Mouse (Mus musculus) monocyte, adult 2 months (primary cell): ENCODE data around the gene Prickle2.

Source experiments
- DNase-seq, 2 experiments: peaks; one replicate each; pipeline ENCODE4 v3.0.0; 2022; ENCODE audit warnings: low spot score in 2 of 2, low read depth in 1 of 2

Gene Prickle2

GRCm38 (mm10) chr6:92596340-92596739 is 109.6 kb downstream of the Prickle2 start:
- DNase-seq = no peak

DNA sequence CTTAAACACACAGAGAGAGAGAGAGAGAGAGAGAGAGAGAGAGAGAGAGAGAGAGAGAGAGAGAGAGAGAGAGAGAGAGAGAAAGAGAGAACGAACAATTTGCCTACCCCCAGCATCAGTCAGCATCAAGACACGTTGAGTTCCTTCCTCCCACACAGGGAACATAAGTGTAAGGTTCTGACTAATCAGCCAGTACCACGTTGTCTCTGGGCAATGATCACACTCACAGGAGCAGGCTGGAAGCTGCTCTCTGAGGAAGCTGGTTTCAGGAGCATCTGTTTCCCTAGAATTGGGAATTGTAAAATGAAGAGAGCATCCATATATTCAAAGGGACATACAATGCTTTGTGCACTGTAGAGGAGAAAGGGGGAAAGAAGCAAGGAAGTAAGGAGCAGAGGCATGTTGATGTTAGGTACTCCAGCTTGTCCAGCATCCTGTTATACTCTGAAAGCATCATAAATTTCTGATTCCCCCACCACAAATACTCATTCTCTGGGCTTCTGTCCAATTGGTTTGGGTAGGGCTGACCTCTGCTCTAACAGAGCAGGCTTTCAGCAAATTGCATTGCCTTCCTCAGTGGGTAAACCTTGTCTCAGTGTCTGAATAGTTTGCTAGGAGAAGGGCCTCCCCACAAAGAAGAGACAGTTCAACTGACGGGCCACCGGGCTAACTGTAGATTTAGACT is 116.4 kb downstream of the Prickle2 start:
- no peak for DNase-seq

GRCm38 (mm10) chr6:92584026-92584425 is 121.9 kb downstream of the Prickle2 start:
- no peak for DNase-seq

- no peak for DNase-seq
Observed at GRCm38 (mm10) chr6:92575227-92575626, 130.7 kb downstream of the Prickle2 start.

DNA sequence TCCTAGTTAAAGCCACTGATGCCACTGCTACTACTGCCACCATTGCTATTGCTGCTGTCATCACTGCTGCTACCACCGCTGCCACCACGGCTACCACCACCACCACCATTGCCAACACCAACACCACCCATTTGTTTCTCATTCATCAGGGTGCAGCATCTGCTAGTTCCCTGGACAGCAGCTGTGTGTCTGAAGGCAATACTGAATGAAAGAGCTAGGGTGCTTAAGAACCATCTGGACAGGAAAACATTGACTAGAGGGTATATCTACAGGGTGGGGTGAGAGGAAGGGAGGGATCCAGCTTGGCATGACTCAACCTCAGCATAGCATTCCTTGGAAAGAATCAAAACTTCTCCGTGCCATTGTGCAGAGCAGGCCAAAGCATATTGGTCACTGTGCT is 133.8 kb downstream of the Prickle2 start:
- no peak for DNase-seq

DNA sequence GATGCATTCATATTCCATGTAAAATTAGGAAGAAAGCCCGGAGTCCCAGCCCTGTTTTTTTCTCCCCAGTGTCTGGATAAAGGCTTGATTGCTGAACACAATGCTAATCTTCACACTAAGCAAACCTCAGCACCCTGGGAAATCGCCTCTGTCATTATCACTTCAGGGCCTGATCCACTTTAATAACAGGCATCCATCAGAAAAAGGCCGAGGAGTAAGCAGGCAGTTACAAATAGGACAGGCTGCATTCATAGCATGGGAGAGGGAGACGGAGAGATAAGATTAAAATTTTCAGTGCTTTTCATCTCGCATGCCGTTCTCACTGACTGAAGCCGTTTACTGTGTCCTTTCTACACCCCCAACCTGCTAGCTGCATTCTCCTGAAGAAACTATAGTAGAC is 135.9 kb downstream of the Prickle2 start:
- DNase-seq = no peak

DNA sequence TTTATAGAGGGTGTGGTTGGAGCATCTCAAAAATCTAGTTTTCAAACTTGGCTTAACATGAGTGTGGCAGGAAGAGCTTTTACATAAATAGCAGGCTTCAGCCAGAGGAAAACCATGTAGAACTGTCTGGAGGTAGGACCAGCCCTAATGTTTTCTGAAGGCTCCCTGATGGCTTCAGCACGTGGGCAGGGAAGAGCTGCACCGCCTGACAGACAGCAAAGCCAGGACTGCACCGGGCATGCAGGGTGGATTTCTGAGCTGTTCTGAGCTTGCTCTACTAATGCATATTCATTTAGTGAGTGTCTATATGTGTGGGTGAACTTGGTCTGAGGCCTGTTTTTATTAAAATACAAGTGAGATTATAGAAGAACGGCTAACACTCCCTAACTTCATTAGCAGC is 136.7 kb downstream of the Prickle2 start:
- DNase-seq = no peak

DNA sequence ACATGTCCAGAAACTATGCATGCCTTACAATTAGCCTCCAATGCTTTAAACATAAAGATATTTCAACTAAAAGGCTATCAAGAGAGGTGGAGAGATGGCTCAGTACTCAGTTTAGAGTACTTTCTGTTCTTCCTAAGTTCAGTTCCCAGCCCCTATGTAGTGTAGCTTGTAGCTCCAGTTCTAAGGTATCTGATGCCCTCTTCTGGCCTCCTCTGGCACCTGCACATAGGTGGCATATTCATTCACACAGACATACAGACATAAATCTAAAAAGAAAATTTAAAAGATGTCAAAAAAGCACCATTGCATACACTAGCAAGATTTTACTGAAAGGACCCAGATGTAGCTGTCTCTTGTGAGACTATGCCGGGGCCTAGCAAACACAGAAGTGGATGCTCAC is 146.7 kb downstream of the Prickle2 start:
- DNase-seq = no peak

DNA sequence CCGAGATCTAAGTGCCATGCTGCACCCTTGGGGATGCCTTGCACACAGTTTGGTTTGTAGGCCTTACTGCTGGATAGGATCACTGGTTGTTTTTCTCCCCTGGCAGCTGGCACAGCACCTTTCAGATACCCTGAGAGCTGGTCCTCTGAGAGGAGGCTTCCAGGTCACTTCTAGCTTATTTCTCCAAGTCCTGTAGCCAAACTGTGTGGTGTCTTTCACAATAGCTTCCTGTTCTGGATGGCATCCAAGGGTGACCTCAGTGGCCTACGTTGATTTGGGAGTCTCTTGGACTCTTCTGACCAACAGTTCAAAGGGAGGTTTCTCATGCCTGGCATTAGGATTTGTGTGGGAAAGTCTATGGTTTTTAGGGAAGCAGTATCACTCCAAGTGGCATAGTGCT is 150.3 kb downstream of the Prickle2 start:
- no peak for DNase-seq

- DNase-seq = no peak
Observed at GRCm38 (mm10) chr6:92553086-92553485, 152.9 kb downstream of the Prickle2 start.

GRCm38 (mm10) chr6:92549246-92549645 is 156.7 kb downstream of the Prickle2 start:
- DNase-seq = no peak

DNA sequence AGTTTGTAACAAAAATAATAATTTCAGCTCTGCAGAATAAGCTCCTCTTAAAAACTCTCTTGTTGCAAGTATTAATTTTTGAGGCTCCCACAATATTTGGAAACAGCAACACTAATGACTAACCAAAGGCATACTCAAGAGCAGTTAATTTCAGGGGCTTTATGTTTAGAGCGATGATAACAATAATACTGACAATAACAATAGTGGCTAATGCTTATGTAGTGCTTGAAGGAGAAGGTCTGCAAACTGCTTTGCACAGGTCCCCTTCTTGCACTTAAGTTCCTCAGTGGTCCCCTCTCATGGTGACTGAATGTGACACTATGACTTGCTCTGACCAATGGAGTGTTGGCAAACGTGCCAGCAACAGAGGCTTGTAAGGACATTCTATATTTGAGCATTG is 160.8 kb downstream of the Prickle2 start:
- DNase-seq = no peak

DNA sequence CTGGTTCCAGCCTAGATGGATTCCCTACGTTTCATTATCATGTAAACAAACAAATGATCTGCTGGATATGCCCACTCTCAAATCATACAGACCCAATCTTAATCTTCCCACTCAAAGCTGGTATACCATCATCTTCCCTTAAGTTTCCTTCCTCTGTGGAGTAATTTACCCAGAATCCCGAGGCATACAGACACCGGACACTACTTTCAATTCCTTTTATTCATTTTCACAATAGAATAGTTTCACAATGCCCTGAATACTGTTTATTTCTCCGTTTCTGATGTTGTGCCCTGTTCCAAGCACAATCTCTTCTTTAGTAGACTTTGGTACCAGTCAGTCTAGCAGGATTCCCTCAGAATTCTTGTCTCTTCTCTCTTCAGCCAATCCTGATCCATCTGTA is 162.1 kb downstream of the Prickle2 start:
- no peak for DNase-seq

GRCm38 (mm10) chr6:92542402-92543101 is 163.4 kb downstream of the Prickle2 start:
- no peak for DNase-seq

- DNase-seq = no peak
Observed at GRCm38 (mm10) chr6:92534226-92535031, 171.5 kb downstream of the Prickle2 start.

- DNase-seq = no peak
Observed at GRCm38 (mm10) chr6:92533306-92534063, 172.5 kb downstream of the Prickle2 start.

GRCm38 (mm10) chr6:92532896-92533295 is 173.1 kb downstream of the Prickle2 start:
- DNase-seq = no peak

- DNase-seq = no peak
Observed at GRCm38 (mm10) chr6:92532331-92532730, 173.6 kb downstream of the Prickle2 start.

GRCm38 (mm10) chr6:92526212-92526611 is 179.7 kb downstream of the Prickle2 start:
- no peak for DNase-seq

- no peak for DNase-seq
Observed at GRCm38 (mm10) chr6:92525646-92526045, 180.3 kb downstream of the Prickle2 start.

DNA sequence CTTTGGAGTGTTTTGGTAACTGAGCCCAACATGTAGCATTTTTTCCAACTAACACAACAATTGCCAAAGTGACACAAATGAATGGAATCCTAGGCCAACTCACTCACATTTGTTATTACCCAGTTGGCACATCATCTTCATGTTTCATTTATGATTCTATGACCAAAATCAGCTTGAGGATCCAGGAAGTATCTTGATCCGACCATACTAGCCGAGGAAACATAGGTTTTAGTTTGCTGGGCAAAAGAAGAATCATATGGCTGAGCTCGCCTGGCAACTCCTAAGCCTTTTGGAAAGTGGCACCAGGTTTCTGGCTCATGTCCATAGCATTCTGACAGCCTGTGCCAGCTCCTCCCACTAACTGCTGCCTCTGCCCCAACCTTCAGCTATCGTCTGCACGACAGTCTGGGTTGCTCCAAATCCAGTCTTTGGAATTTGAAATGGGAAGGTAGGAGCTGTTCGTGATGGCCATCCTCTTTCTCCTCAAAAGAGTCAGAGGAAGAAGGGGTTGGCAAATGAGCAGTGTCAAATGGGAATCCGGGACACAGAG is 184.4 kb downstream of the Prickle2 start:
- DNase-seq = no peak
